Mouse (Mus musculus): ENCODE data around the gene Wdr75.

DNA sequence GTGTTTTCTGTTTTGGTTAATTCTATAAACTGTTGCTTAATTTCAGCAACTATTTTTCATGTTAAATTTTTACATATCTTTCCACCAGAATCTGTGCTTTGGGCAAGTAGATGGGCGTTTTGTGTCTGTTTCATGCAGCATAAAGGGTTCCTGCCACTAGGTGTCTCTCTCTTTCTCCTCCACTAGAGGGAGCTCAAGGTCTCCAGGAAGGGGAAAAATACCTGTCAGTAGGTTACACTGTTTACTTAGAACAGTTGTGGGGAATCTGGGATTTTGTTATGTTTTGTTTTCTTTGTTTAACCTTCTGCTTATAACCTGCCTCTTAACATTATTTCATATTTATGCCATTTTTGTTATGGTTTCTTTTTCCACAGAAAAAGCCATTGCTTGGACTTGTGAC lies 21.9 kb downstream of the Wdr75 start:
- TF ChIP-seq CTCF (IDR thresholded peaks at IDR 0.05; ENCODE audit: extremely low read depth, insufficient read depth, low read length) (peak; percentile 64; the same call in 1 of the 2 replicates), POLR2A (IDR thresholded peaks at IDR 0.05; ENCODE audit: extremely low read depth, insufficient read depth, low read length) (no peak)
